Mouse (Mus musculus) megakaryocyte, embryonic 14.5 days (primary cell): ENCODE measurements at regions not wholly inside any gene's neighbourhood (a gene's known extent, or its start where the extent isn't known, plus 50 kb on each side); places are given as distances from the start of the nearest gene placed in this dataset.
"Not testable (repeated sequence)": the region's sequence is repeated elsewhere in the genome, so short reads cannot be mapped to it uniquely, and the experiment has no call there.

ENCODE experiments used
- H3K27me3 ChIP-seq: replicated peaks from 2 replicates; pipeline ENCODE3; 2012; ENCODE audit warnings: inconsistent platforms
- H3K36me3 ChIP-seq: replicated peaks from 2 replicates; pipeline ENCODE3; 2012; ENCODE audit warnings: low read length, inconsistent platforms, mixed read lengths
- H3K4me1 ChIP-seq: 2 replicates; pipeline ENCODE4 v1.6.1; 2012; ENCODE audit warnings: inconsistent platforms
- H3K4me3 ChIP-seq: replicated peaks from 2 replicates; pipeline ENCODE3; 2012; ENCODE audit warnings: moderate library complexity, mild to moderate bottlenecking, inconsistent platforms
- H3K9me3 ChIP-seq: 2 replicates; pipeline ENCODE4 v1.6.1; 2012; ENCODE audit warnings: inconsistent platforms
- FLI1 ChIP-seq: IDR thresholded peaks from 2 replicates; pipeline ENCODE4 v1.6.1; 2012; ENCODE audit warnings: low read length, inconsistent platforms, mixed read lengths
- GATA1 ChIP-seq: IDR thresholded peaks from 3 replicates; pipeline ENCODE4 v1.6.1; 2012; ENCODE audit warnings: mixed read lengths, low read length, inconsistent platforms, borderline replicate concordance

- no peak overlapping the region for H3K4me3 ChIP-seq
- H3K36me3 ChIP-seq = no peaks in the 10 kb centered on the region
- H3K9me3 ChIP-seq = no peaks in the 10 kb centered on the region
- H3K27me3 ChIP-seq = peaks cover 18% of the 10 kb centered on the region
- TF ChIP-seq GATA1 (no peak), FLI1 (no peak)
- H3K4me1 ChIP-seq = 0 out of 2 replicates have a peak, but pooled peaks cover 4% of the 10 kb centered on the region
Observed at GRCm38 (mm10) chr15:59728131-59728601, 288.2 kb downstream of the 4933412E24Rik start.

- TF ChIP-seq FLI1 = no peak
- no peak for TF ChIP-seq GATA1
- H3K36me3 ChIP-seq = no peaks in the 10 kb centered on the region
- H3K4me3 ChIP-seq = no peak overlapping the region
- no peaks in the 10 kb centered on the region for H3K9me3 ChIP-seq
- peaks cover 20% of the 10 kb centered on the region for H3K27me3 ChIP-seq
- H3K4me1 ChIP-seq = peaks cover 11% of the 10 kb centered on the region; the same call in 1 of the 2 replicates
Observed at GRCm38 (mm10) chr15:59725881-59726280, 290.5 kb downstream of the 4933412E24Rik start.

- no peaks in the 10 kb centered on the region for H3K36me3 ChIP-seq
- peaks cover 7% of the 10 kb centered on the region; the same call in 1 of the 2 replicates for H3K4me1 ChIP-seq
- no peak for TF ChIP-seq FLI1
- TF ChIP-seq GATA1 = no peak
- no peak overlapping the region for H3K4me3 ChIP-seq
- no peaks in the 10 kb centered on the region for H3K9me3 ChIP-seq
- peaks cover 15% of the 10 kb centered on the region for H3K27me3 ChIP-seq
Observed at GRCm38 (mm10) chr15:59722661-59723413, 293.6 kb downstream of the 4933412E24Rik start.

GRCm38 (mm10) chr15:59721420-59721819 is 295.0 kb downstream of the 4933412E24Rik start:
- Histone ChIP-seq H3K36me3 (no peaks in the 10 kb centered on the region), H3K9me3 (no peaks in the 10 kb centered on the region), H3K4me3 (no peak overlapping the region), H3K4me1 (peaks cover 17% of the 10 kb centered on the region), H3K27me3 (peaks cover 14% of the 10 kb centered on the region)
- no peak for TF ChIP-seq GATA1
- no peak for TF ChIP-seq FLI1

GRCm38 (mm10) chr15:59721018-59721417 is 295.4 kb downstream of the 4933412E24Rik start:
- H3K36me3 ChIP-seq = no peaks in the 10 kb centered on the region
- TF ChIP-seq FLI1 = no peak
- no peak overlapping the region for H3K4me3 ChIP-seq
- H3K9me3 ChIP-seq = no peaks in the 10 kb centered on the region
- peaks cover 13% of the 10 kb centered on the region for H3K27me3 ChIP-seq
- peaks cover 17% of the 10 kb centered on the region for H3K4me1 ChIP-seq

GRCm38 (mm10) chr15:59720149-59720548 is 296.3 kb downstream of the 4933412E24Rik start:
- Histone ChIP-seq H3K9me3 (no peaks in the 10 kb centered on the region), H3K27me3 (peaks cover 13% of the 10 kb centered on the region), H3K36me3 (no peaks in the 10 kb centered on the region), H3K4me3 (no peak overlapping the region), H3K4me1 (peaks cover 17% of the 10 kb centered on the region)
- no peak for TF ChIP-seq GATA1
- TF ChIP-seq FLI1 = no peak

GRCm38 (mm10) chr15:59719383-59720128 is 296.9 kb downstream of the 4933412E24Rik start:
- H3K4me1 ChIP-seq = peaks cover 21% of the 10 kb centered on the region
- not testable (repeated sequence) for H3K4me3 ChIP-seq, H3K9me3 ChIP-seq, H3K36me3 ChIP-seq, H3K27me3 ChIP-seq

- TF ChIP-seq GATA1 = no peak
- TF ChIP-seq FLI1 = no peak
- no peak overlapping the region for H3K4me3 ChIP-seq
- peaks cover 32% of the 10 kb centered on the region for H3K4me1 ChIP-seq
- no peaks in the 10 kb centered on the region for H3K36me3 ChIP-seq
- H3K27me3 ChIP-seq = peaks cover 8% of the 10 kb centered on the region
- H3K9me3 ChIP-seq = no peaks in the 10 kb centered on the region
Observed at GRCm38 (mm10) chr15:59716872-59717271, 299.5 kb downstream of the 4933412E24Rik start.

GRCm38 (mm10) chr15:59715951-59716350 is 300.5 kb downstream of the 4933412E24Rik start:
- H3K4me1 ChIP-seq = peaks cover 25% of the 10 kb centered on the region
- no peak for TF ChIP-seq GATA1
- no peak for TF ChIP-seq FLI1
- no peaks in the 10 kb centered on the region for H3K36me3 ChIP-seq
- peaks cover 5% of the 10 kb centered on the region for H3K27me3 ChIP-seq
- H3K4me3 ChIP-seq = no peak overlapping the region
- no peaks in the 10 kb centered on the region for H3K9me3 ChIP-seq
